Mouse (Mus musculus) ES-Bruce4 (cell line): ENCODE data around the gene Ppp2r1a. TPM values are rescaled to one million over a fixed set of nuclear protein-coding genes. Genes with fewer than 3 reads are reported as not detected.

ENCODE experiments used
- H3K27ac ChIP-seq: 2 replicates; pipeline ENCODE4 v1.5.1; 2012; ENCODE audit warnings: low read length, inconsistent platforms; ENCODE audit not compliant: insufficient read depth
- H3K27me3 ChIP-seq: 2 replicates; pipeline ENCODE4 v1.6.1; 2012; ENCODE audit warnings: mild to moderate bottlenecking, low read length, inconsistent platforms; ENCODE audit not compliant: control insufficient read depth, poor library complexity, insufficient read depth, severe bottlenecking
- H3K36me3 ChIP-seq: 2 replicates; pipeline ENCODE4 v1.6.1; 2012; ENCODE audit warnings: inconsistent platforms, mild to moderate bottlenecking, low read length, moderate library complexity; ENCODE audit not compliant: control insufficient read depth, poor library complexity, insufficient read depth, severe bottlenecking
- H3K4me1 ChIP-seq: one replicate; pipeline ENCODE4 v1.8.1; 2011; ENCODE audit warnings: low read length; ENCODE audit not compliant: control insufficient read depth, insufficient read depth
- H3K4me3 ChIP-seq: 2 replicates; pipeline ENCODE4 v1.5.1; 2011; ENCODE audit warnings: low read depth, mild to moderate bottlenecking, low read length
- H3K9ac ChIP-seq: 2 replicates; pipeline ENCODE4 v1.6.1; 2012; ENCODE audit warnings: low read depth, mild to moderate bottlenecking, inconsistent platforms; ENCODE audit not compliant: poor library complexity, severe bottlenecking
- H3K9me3 ChIP-seq: replicated peaks from 2 replicates; pipeline ENCODE4 v1.6.1; 2012; ENCODE audit warnings: mild to moderate bottlenecking, low read length, inconsistent platforms; ENCODE audit not compliant: control insufficient read depth, poor library complexity, insufficient read depth, severe bottlenecking
- CTCF ChIP-seq: IDR thresholded peaks from one replicate; pipeline ENCODE4 v1.8.1; 2011; ENCODE audit warnings: low read depth, low read length
- EP300 ChIP-seq: IDR thresholded peaks from 2 replicates; pipeline ENCODE4 v1.6.1; 2011; ENCODE audit warnings: low read depth, low read length; ENCODE audit not compliant: insufficient read depth
- POLR2A ChIP-seq: IDR thresholded peaks from one replicate; pipeline ENCODE4 v1.8.1; 2011; ENCODE audit warnings: low read length; ENCODE audit not compliant: insufficient read depth
- polyA plus RNA-seq: library from polyadenylated mRNA; stranded (reverse); fragments of >200 nt; gene quantifications from 2 replicates; pipeline ENCODE4 v1.2.4, GENCODE M21; 2011; ENCODE audit warnings: low read depth; ENCODE audit not compliant: missing spikeins, insufficient read depth, insufficient read length

The Ppp2r1a gene
- polyA plus RNA-seq, 1 experiment = 280 TPM

DNA sequence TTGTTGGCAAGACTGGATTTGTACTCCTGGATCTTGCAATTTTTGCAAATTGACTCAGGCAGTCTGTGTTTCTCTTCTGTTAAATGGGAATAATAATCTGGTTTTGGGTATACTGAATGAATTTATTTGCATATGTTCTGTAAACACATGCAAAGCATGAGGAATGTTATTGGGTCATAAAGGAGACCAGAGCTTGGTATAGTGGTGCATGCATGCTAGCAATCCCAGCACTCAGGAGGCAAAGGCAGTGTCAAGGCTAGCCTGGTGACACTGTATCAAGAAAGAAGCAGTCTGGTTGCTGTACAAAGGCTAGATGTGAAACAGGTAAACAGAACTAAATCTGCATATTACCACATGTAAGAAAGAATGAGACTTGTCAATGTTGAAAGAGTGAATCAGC lies 1.5 kb downstream of the Ppp2r1a start:
- H3K27ac ChIP-seq = peak overlapping the region; percentile 77; the same call in 1 of the 2 replicates
- TF ChIP-seq CTCF (no peak), EP300 (no peak), POLR2A (no peak)

GRCm38 (mm10) chr17:20960386-20960785 lies 15.3 kb downstream of the Ppp2r1a start:
- H3K36me3 ChIP-seq = peaks cover 93% of the 10 kb centered on the region
- H3K4me1 ChIP-seq = no peaks in the 10 kb centered on the region
- no peak overlapping the region for H3K27ac ChIP-seq
- TF ChIP-seq POLR2A (no peak), CTCF (no peak)
- no peak overlapping the region for H3K4me3 ChIP-seq
- no peaks in the 10 kb centered on the region for H3K27me3 ChIP-seq
- H3K9ac ChIP-seq = no peak overlapping the region
- no peaks in the 10 kb centered on the region for H3K9me3 ChIP-seq

More for the DNA sequence above, 1.5 kb downstream of the Ppp2r1a start:
- Histone ChIP-seq H3K27me3 (no peaks in the 10 kb centered on the region), H3K9me3 (no peaks in the 10 kb centered on the region), H3K4me1 (peaks cover 1% of the 10 kb centered on the region), H3K4me3 (peak overlapping the region; percentile 93), H3K9ac (peak overlapping the region; percentile 71), H3K36me3 (peaks cover 7% of the 10 kb centered on the region)

DNA sequence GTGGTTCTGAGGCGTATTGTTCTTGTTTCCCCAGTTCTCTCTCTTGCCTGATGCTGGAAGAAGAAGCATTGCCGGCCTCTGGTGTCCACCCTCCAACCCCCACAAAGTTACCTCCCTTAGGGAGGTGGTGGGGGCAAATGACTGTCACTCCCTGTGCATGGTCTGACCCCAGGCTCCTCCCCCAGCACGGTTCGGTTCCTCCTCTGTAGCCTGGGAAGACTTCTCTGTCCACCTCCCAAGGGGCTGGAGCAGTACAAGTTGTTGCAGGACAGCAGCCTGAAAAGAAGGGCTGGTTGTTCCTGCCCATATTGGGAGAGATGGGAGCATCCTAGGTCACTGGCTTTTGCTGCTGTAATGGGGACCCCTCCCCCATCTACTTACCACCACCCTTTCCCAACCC lies 20.3 kb downstream of the Ppp2r1a start:
- H3K4me3 ChIP-seq = no peak overlapping the region
- no peak for TF ChIP-seq CTCF
- TF ChIP-seq POLR2A = no peak
- no peak for TF ChIP-seq EP300
- no peaks in the 10 kb centered on the region for H3K9me3 ChIP-seq
- H3K9ac ChIP-seq = no peak overlapping the region
- H3K27ac ChIP-seq = no peak overlapping the region
- peaks cover 67% of the 10 kb centered on the region for H3K36me3 ChIP-seq
- H3K27me3 ChIP-seq = no peaks in the 10 kb centered on the region
- no peaks in the 10 kb centered on the region for H3K4me1 ChIP-seq

DNA sequence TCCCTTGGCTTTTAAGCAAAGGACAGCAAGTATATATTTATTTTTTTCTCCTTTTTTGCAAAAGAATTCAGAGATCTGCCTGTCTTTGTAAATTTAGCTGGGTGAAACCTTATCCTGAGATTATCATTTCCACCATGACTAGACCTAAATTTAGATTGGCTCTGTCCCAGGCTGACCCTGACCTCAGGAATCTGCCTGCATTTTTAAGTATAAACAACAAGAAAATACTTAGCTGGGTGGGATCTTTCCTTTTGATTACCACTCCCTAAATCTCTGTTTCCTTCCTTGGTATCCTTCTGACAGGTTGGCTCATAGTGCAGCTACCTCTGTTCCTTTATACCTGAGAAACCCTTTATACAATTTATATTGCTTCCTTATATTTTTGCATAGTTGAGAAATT lies 21.6 kb downstream of the Ppp2r1a start:
- no peak overlapping the region for H3K9ac ChIP-seq
- no peak overlapping the region for H3K4me3 ChIP-seq
- no peaks in the 10 kb centered on the region for H3K4me1 ChIP-seq
- H3K9me3 ChIP-seq = no peaks in the 10 kb centered on the region
- no peaks in the 10 kb centered on the region for H3K27me3 ChIP-seq
- peaks cover 54% of the 10 kb centered on the region for H3K36me3 ChIP-seq
- no peak for TF ChIP-seq EP300
- TF ChIP-seq POLR2A = no peak
- TF ChIP-seq CTCF = no peak
- H3K27ac ChIP-seq = no peak overlapping the region

- Histone ChIP-seq H3K27ac (no peak overlapping the region), H3K27me3 (no peaks in the 10 kb centered on the region), H3K9me3 (no peaks in the 10 kb centered on the region), H3K4me3 (no peak overlapping the region), H3K4me1 (no peaks in the 10 kb centered on the region), H3K9ac (no peak overlapping the region), H3K36me3 (no peaks in the 10 kb centered on the region)
- no peak for TF ChIP-seq EP300
- TF ChIP-seq POLR2A = no peak
- no peak for TF ChIP-seq CTCF
Measured at GRCm38 (mm10) chr17:20993716-20994115, 48.6 kb downstream of the Ppp2r1a start.

GRCm38 (mm10) chr17:20996364-20996763 lies 51.3 kb downstream of the Ppp2r1a start, which contains the start of gene Vmn1r233:
Gene Vmn1r233 (minus strand): TSS chr17:20996464.
- no peak within 1 kb of the TSS for H3K9ac ChIP-seq
- no peaks in the 10 kb centered on the region for H3K27me3 ChIP-seq
- H3K4me3 ChIP-seq = no peak within 1 kb of the TSS
- no peaks in the 10 kb centered on the region for H3K4me1 ChIP-seq
- H3K9me3 ChIP-seq = no peaks in the 10 kb centered on the region
- H3K36me3 ChIP-seq = no peaks in the 10 kb centered on the region
- no peak within 1 kb of the TSS for H3K27ac ChIP-seq
- no peak for TF ChIP-seq CTCF
